Mouse (Mus musculus): ENCODE measurements around the gene Gm20721.
"Not testable (repeated sequence)": the region's sequence is repeated elsewhere in the genome, so short reads cannot be mapped to it uniquely, and the experiment has no call there.

Gene Gm20721

GRCm38 (mm10) chr2:174329663-174330615 is 16.6 kb downstream of the Gm20721 start:
- DNase-seq (ENCODE audit: low read depth), result peak; percentile 95

- DNase-seq (ENCODE audit: low read depth), result peak; percentile 52
These were observed 17.4 kb downstream of the Gm20721 start for GRCm38 (mm10) chr2:174328926-174329662.

- no peak for DNase-seq (ENCODE audit: low read depth)
These were observed 18.1 kb downstream of the Gm20721 start for GRCm38 (mm10) chr2:174328358-174328905.

GRCm38 (mm10) chr2:174327295-174327981 is 19.1 kb downstream of the Gm20721 start:
- DNase-seq (ENCODE audit: low read depth), result peak; percentile 84

- DNase-seq (ENCODE audit: low read depth), result no peak
These were observed 20.0 kb downstream of the Gm20721 start for GRCm38 (mm10) chr2:174326481-174326880.

- DNase-seq (ENCODE audit: low read depth), result no peak
These were observed 20.5 kb downstream of the Gm20721 start for GRCm38 (mm10) chr2:174325989-174326388.

- DNase-seq (ENCODE audit: low read depth), result no peak
These were observed 29.9 kb downstream of the Gm20721 start for GRCm38 (mm10) chr2:174316661-174317060.

- not testable (repeated sequence) for DNase-seq (ENCODE audit: low read depth)
These were observed 31.1 kb downstream of the Gm20721 start for GRCm38 (mm10) chr2:174315445-174315844.

GRCm38 (mm10) chr2:174312661-174313060 is 33.9 kb downstream of the Gm20721 start:
- DNase-seq (ENCODE audit: low read depth), result no peak

GRCm38 (mm10) chr2:174312118-174312647 is 34.3 kb downstream of the Gm20721 start:
- peak; percentile 85 for DNase-seq (ENCODE audit: low read depth)

GRCm38 (mm10) chr2:174311613-174312012 is 34.9 kb downstream of the Gm20721 start:
- no peak for DNase-seq (ENCODE audit: low read depth)

GRCm38 (mm10) chr2:174310913-174311514 is 35.5 kb downstream of the Gm20721 start:
- DNase-seq (ENCODE audit: low read depth), result peak; percentile 83

- no peak for DNase-seq (ENCODE audit: low read depth)
These were observed 38.6 kb downstream of the Gm20721 start for GRCm38 (mm10) chr2:174307903-174308302.

- no peak for DNase-seq (ENCODE audit: low read depth)
These were observed 40.9 kb downstream of the Gm20721 start for GRCm38 (mm10) chr2:174305646-174306045.

- DNase-seq (ENCODE audit: low read depth), result no peak
These were observed 44.0 kb downstream of the Gm20721 start for GRCm38 (mm10) chr2:174302526-174302925.

GRCm38 (mm10) chr2:174300666-174301065 is 45.8 kb downstream of the Gm20721 start:
- DNase-seq (ENCODE audit: low read depth), result no peak

- no peak for DNase-seq (ENCODE audit: low read depth)
These were observed 46.3 kb downstream of the Gm20721 start for GRCm38 (mm10) chr2:174300186-174300585.

- DNase-seq (ENCODE audit: low read depth), result no peak
These were observed 46.7 kb downstream of the Gm20721 start for GRCm38 (mm10) chr2:174299771-174300160.

- no peak for DNase-seq (ENCODE audit: low read depth)
These were observed 47.3 kb downstream of the Gm20721 start for GRCm38 (mm10) chr2:174299091-174299770.

- no peak for DNase-seq (ENCODE audit: low read depth)
These were observed 48.0 kb downstream of the Gm20721 start for GRCm38 (mm10) chr2:174298471-174298870.

- no peak for DNase-seq (ENCODE audit: low read depth)
These were observed 48.7 kb downstream of the Gm20721 start for GRCm38 (mm10) chr2:174297851-174298250.
